Mouse (Mus musculus) CH12.LX (cell line): ENCODE results near the gene Cep78.

Experiments
- CHD2 ChIP-seq: IDR thresholded peaks from 2 replicates; pipeline ENCODE4 v1.6.1; 2011; ENCODE audit warnings: low read length, improper control_type of control experiment
- CTCF ChIP-seq, 2 experiments: IDR thresholded peaks in 1 of 2; conservative IDR thresholded peaks in 1 of 2; 2 replicates each; pipeline ENCODE4 v1.5.1; 2011 to 2012; ENCODE audit warnings: low read depth in 2 of 2, low read length in 2 of 2, improper control_type of control experiment in 1 of 2, inconsistent platforms in 1 of 2, mild to moderate bottlenecking in 1 of 2, moderate library complexity in 1 of 2
- NELFE ChIP-seq: IDR thresholded peaks from 2 replicates; pipeline ENCODE4 v1.6.1; 2011; ENCODE audit warnings: low read depth, low read length, improper control_type of control experiment
- POLR2A ChIP-seq: IDR thresholded peaks from 2 replicates; pipeline ENCODE4 v1.6.1; 2011; ENCODE audit warnings: low read depth, mild to moderate bottlenecking, improper control_type of control experiment, low read length
- POLR2AphosphoS2 ChIP-seq: IDR thresholded peaks from 2 replicates; pipeline ENCODE4 v1.6.1; 2011; ENCODE audit warnings: low read depth, low read length, improper control_type of control experiment
- RAD21 ChIP-seq: IDR thresholded peaks from 2 replicates; pipeline ENCODE4 v1.6.1; 2011; ENCODE audit warnings: low read depth, mild to moderate bottlenecking, low read length, improper control_type of control experiment, moderate library complexity
- SIN3A ChIP-seq: IDR thresholded peaks from 2 replicates; pipeline ENCODE4 v1.6.1; 2012; ENCODE audit warnings: low read length, improper control_type of control experiment, inconsistent platforms

GRCm38 (mm10) chr19:15948867-15949266, 35.9 kb downstream of the Cep78 start:
- no peak for TF ChIP-seq POLR2A
- no peak for TF ChIP-seq POLR2AphosphoS2
- no peak for TF ChIP-seq SIN3A
- TF ChIP-seq CTCF (conservative IDR thresholded peaks at IDR 0.05 in 1 of 2, IDR thresholded peaks at IDR 0.05 in 1 of 2; ENCODE audit: low read depth in 2 of 2, low read length in 2 of 2): no peak
- TF ChIP-seq CHD2: no peak
- TF ChIP-seq NELFE: no peak
- no peak for TF ChIP-seq RAD21
